Mouse (Mus musculus) ES-E14 (cell line): ENCODE data around the gene Map3k10. TPM values are rescaled to one million over a fixed set of nuclear protein-coding genes. Genes with fewer than 3 reads are reported as not detected.

Experiments used
- DNase-seq: peaks from one replicate; pipeline ENCODE4 v3.0.0-alpha.2; 2013; ENCODE audit warnings: low read depth, low spot score
- H3K27ac ChIP-seq: 2 replicates; pipeline ENCODE4 v1.5.1; 2012; ENCODE audit warnings: low read depth, mild to moderate bottlenecking, low read length, moderate library complexity, mixed read lengths; ENCODE audit not compliant: poor library complexity, insufficient read depth, severe bottlenecking
- H3K36me3 ChIP-seq: 2 replicates; pipeline ENCODE4 v1.6.1; 2012; ENCODE audit warnings: mild to moderate bottlenecking, low read length, moderate library complexity, mixed read lengths; ENCODE audit not compliant: control insufficient read depth, poor library complexity, insufficient read depth, severe bottlenecking
- H3K4me1 ChIP-seq, 2 experiments: fragments of 150-350 bp in 1 of 2; sonication (generic) in 1 of 2; 2 replicates each; pipeline ENCODE4 v1.6.1; 2012; ENCODE audit warnings: low read length in 2 of 2, mild to moderate bottlenecking in 1 of 2, mixed read lengths in 1 of 2; ENCODE audit not compliant: control insufficient read depth in 2 of 2, insufficient read depth in 2 of 2, poor library complexity in 1 of 2
- H3K4me3 ChIP-seq, 2 experiments: fragments of 150-350 bp in 1 of 2; sonication (generic) in 1 of 2; 2 replicates each; pipeline ENCODE4 v1.5.1; 2012; ENCODE audit warnings: low read length in 2 of 2, low read depth in 1 of 2, mild to moderate bottlenecking in 1 of 2, mixed read lengths in 1 of 2; ENCODE audit not compliant: insufficient read depth in 1 of 2, poor library complexity in 1 of 2, severe bottlenecking in 1 of 2
- H3K9ac ChIP-seq: 2 replicates; pipeline ENCODE4 v1.6.1; 2012; ENCODE audit warnings: low read depth, mild to moderate bottlenecking, low read length, mixed read lengths; ENCODE audit not compliant: poor library complexity, insufficient read depth, severe bottlenecking
- H3K9me3 ChIP-seq: fragments of 150-350 bp; sonication (generic); 2 replicates; pipeline ENCODE4 v1.6.1; 2012; ENCODE audit warnings: low read depth, mild to moderate bottlenecking, low read length; ENCODE audit not compliant: control insufficient read depth, insufficient read depth
- CHD2 ChIP-seq: IDR thresholded peaks from 2 replicates; pipeline ENCODE4 v1.6.1; 2014; ENCODE audit warnings: mild to moderate bottlenecking, low read depth, low read length, inconsistent platforms
- HCFC1 ChIP-seq: IDR thresholded peaks from 2 replicates; pipeline ENCODE4 v1.6.1; 2012; ENCODE audit warnings: low read length, inconsistent platforms, borderline replicate concordance; ENCODE audit not compliant: insufficient read depth
- MAFK ChIP-seq: IDR thresholded peaks from 2 replicates; pipeline ENCODE4 v1.6.1; 2014; ENCODE audit warnings: mild to moderate bottlenecking, low read depth, low read length, inconsistent platforms; ENCODE audit not compliant: insufficient read depth
- ZC3H11A ChIP-seq: IDR thresholded peaks from 2 replicates; pipeline ENCODE4 v1.6.1; 2012; ENCODE audit warnings: low read depth, mild to moderate bottlenecking, inconsistent platforms, low read length, borderline replicate concordance
- ZNF384 ChIP-seq: IDR thresholded peaks from 2 replicates; pipeline ENCODE4 v1.6.1; 2012; ENCODE audit warnings: low read depth, low read length, inconsistent platforms
- in situ Hi-C, 2 experiments: fragments of 600-800 bp; cut with MboI; formaldehyde crosslinking; loops; one replicate each; pipeline ENCODE4 v1.15.1; 2025; ENCODE audit warnings: low sequenced_read_pairs in 2 of 2, inconsistent platforms in 1 of 2; ENCODE audit not compliant: unreplicated experiment in 2 of 2
- total RNA-seq: library from RNA; depleted of rRNA; stranded (reverse); fragments of 300-350 nt; gene quantifications from 2 replicates; pipeline ENCODE4 v1.2.3, GENCODE M21; 2012; rRNA removed

The Map3k10 gene
- total RNA-seq, 1 experiment: 21.6 TPM

GRCm38 (mm10) chr7:27609285-27609684 is 65.1 kb downstream of the Map3k10 start:
- peaks cover 8% of the 10 kb centered on the region; the same call in 1 of the 2 replicates for H3K36me3 ChIP-seq
- no peak overlapping the region for H3K4me3 ChIP-seq
- in situ Hi-C loops: no loop called here
- DNase-seq: no peak
- no peak overlapping the region for H3K9ac ChIP-seq
- H3K4me1 ChIP-seq: peaks cover 0 to 4% of the 10 kb centered on the region in 2 experiments; a peak in 2 of 4 replicates
- H3K27ac ChIP-seq: no peak overlapping the region
- TF ChIP-seq ZC3H11A (no peak), MAFK (no peak), HCFC1 (no peak), CHD2 (no peak), ZNF384 (no peak)
- H3K9me3 ChIP-seq: no peaks in the 10 kb centered on the region

GRCm38 (mm10) chr7:27608130-27608529 is 66.3 kb downstream of the Map3k10 start:
- H3K4me1 ChIP-seq: peaks cover 0 to 4% of the 10 kb centered on the region in 2 experiments; a peak in 2 of 4 replicates
- H3K4me3 ChIP-seq: no peak overlapping the region
- TF ChIP-seq MAFK: no peak
- no peak for TF ChIP-seq CHD2
- no peak for TF ChIP-seq ZNF384
- TF ChIP-seq HCFC1: no peak
- no peak for TF ChIP-seq ZC3H11A
- H3K9me3 ChIP-seq: no peaks in the 10 kb centered on the region
- in situ Hi-C loops: no loop called here
- H3K36me3 ChIP-seq: peaks cover 8% of the 10 kb centered on the region; the same call in 1 of the 2 replicates
- H3K9ac ChIP-seq: no peak overlapping the region
- H3K27ac ChIP-seq: no peak overlapping the region
- DNase-seq: no peak

DNA sequence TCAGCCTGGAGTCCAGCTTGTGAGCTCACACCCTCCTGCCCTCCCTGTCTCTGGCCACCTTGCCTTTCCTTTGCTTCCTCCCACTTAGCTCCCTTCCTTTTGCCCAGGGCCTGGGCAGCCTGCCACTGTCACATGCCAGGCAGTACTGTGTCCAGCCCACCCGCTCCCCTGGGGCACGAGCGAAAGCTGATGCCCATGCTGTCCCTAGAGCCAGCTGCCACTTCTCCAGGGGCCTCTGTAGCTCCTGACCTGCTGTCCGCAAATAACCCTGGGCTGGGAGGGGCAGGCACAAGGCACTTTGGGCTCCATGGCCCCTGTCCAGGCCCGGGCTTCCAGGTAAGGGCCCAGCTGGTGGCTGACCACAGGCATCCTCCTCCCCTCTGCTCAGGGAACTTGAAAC is 66.8 kb downstream of the Map3k10 start:
- H3K4me1 ChIP-seq: peaks cover 0 to 4% of the 10 kb centered on the region in 2 experiments; a peak in 2 of 4 replicates
- H3K9me3 ChIP-seq: no peaks in the 10 kb centered on the region
- H3K27ac ChIP-seq: no peak overlapping the region
- no peak overlapping the region for H3K9ac ChIP-seq
- peaks cover 8% of the 10 kb centered on the region; the same call in 1 of the 2 replicates for H3K36me3 ChIP-seq
- DNase-seq: no peak
- H3K4me3 ChIP-seq: no peak overlapping the region
- TF ChIP-seq CHD2 (no peak), HCFC1 (no peak), ZNF384 (no peak), MAFK (no peak), ZC3H11A (no peak)
- in situ Hi-C loops: no loop called here

DNA sequence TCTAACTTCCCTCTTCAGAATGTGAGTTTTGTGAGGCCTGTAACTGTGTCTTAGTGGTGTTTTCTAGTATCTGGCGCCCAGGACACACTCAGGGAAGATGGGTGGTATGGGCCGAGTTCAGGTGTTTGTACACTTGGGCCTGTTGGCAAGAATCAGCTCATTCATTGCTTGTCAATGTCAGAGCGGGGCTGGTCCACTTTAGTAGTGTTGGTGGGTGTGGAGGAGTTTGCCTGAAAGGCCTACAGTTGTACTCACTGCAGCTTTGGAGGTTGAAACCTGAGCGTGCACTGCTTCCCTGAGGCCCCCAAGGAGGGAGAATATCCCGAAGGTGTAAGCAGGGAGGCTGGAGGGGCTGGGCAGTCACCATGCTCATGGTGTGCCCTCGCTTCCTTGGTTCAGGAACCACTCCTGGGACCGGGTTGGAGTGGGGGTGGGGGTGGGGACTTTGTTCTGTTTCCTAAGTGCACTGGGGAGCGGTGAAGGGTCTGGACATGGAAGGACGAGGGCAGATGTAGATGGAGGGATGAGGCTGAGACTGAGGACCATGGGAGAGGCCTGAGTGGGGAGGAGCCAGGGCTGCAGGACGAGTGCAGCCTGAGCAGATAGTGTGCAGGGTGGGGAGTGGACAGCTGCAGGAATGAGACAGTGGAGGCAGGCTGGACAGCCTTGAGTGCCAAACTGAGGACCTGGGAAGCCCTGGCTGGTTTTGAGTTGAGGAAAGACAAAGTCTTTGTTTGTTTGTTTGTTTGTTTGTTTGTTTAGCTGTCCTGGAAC is 67.7 kb downstream of the Map3k10 start:
- H3K9ac ChIP-seq: no peak overlapping the region
- no peak overlapping the region for H3K4me3 ChIP-seq
- no peaks in the 10 kb centered on the region for H3K9me3 ChIP-seq
- H3K4me1 ChIP-seq: peaks cover 3 to 6% of the 10 kb centered on the region in 2 experiments; a peak in 3 of 4 replicates
- in situ Hi-C loops: no loop called here
- H3K36me3 ChIP-seq: peaks cover 8% of the 10 kb centered on the region; the same call in 1 of the 2 replicates
- TF ChIP-seq MAFK (no peak), CHD2 (no peak), HCFC1 (no peak), ZC3H11A (no peak), ZNF384 (no peak)
- no peak overlapping the region for H3K27ac ChIP-seq
- no peak for DNase-seq

Other genes with a start within 250 kb of the Map3k10 start
- gene Sptbn4, start 226.9 kb downstream of the Map3k10 start, total RNA-seq: 9.1 and 18.6 TPM in 2 replicates
- gene Blvrb, start 226.6 kb downstream of the Map3k10 start, total RNA-seq: 22.0 and 29.6 TPM in 2 replicates
- 5.4 and 6.2 TPM in 2 replicates for gene Sertad3, start 200.8 kb downstream of the Map3k10 start, total RNA-seq
- 13.1 and 25.1 TPM in 2 replicates for gene Sertad1, start 187.7 kb downstream of the Map3k10 start, total RNA-seq
- gene Prx, start 175.3 kb downstream of the Map3k10 start, total RNA-seq: 10.0 TPM in 2 replicates
- 1.7 and 2.1 TPM in 2 replicates for gene Hipk4, start 151.3 kb downstream of the Map3k10 start, total RNA-seq
- 77.9 and 128 TPM in 2 replicates for gene Pld3, start 121.4 kb downstream of the Map3k10 start, total RNA-seq
- gene 2310022A10Rik, start 121.4 kb downstream of the Map3k10 start, total RNA-seq: 12.6 and 15.9 TPM in 2 replicates
- 42.2 and 44.8 TPM in 2 replicates for gene Akt2, start 83.0 kb downstream of the Map3k10 start, total RNA-seq
- gene Ttc9b, start 20.7 kb downstream of the Map3k10 start, total RNA-seq: 0.54 and 0.74 TPM in 2 replicates
- 5.3 and 6.6 TPM in 2 replicates for gene Zfp607b, start 14.7 kb upstream of the Map3k10 start, total RNA-seq
- 11.0 and 12.0 TPM in 2 replicates for gene Zfp60, start 56.8 kb upstream of the Map3k10 start, total RNA-seq
- 6.8 and 9.3 TPM in 2 replicates for gene Zfp626, start 132.6 kb upstream of the Map3k10 start, total RNA-seq
- 14.5 and 16.3 TPM in 2 replicates for gene Zfp59, start 164.0 kb upstream of the Map3k10 start, total RNA-seq
- gene Zfp607a, start 182.9 kb upstream of the Map3k10 start, total RNA-seq: 3.8 and 3.9 TPM in 2 replicates